Mouse (Mus musculus) forebrain, embryonic 15.5 days (tissue): ENCODE results near the gene Myo15. TPM values are rescaled to one million over a fixed set of nuclear protein-coding genes. Genes with fewer than 3 reads are reported as not detected.
"Not testable (repeated sequence)": the region's sequence is repeated elsewhere in the genome, so short reads cannot be mapped to it uniquely, and the experiment has no call there.

Experiments used
- ATAC-seq: fragments of 200-750 bp; cut with Nextera tagmentation; replicated peaks from 2 replicates; pipeline ENCODE4 v1.8.0; 2017; ENCODE audit warnings: mild to moderate bottlenecking, moderate TSS enrichment, moderate library complexity
- H3K27ac ChIP-seq: fragments of 300-500 bp; sonication (generic); replicated peaks from 2 replicates; pipeline ENCODE4 v1.5.1; 2015; ENCODE audit warnings: mild to moderate bottlenecking, inconsistent platforms
- H3K27me3 ChIP-seq: fragments of 300-500 bp; sonication (generic); 2 replicates; pipeline ENCODE4 v1.6.1; 2015; ENCODE audit warnings: inconsistent platforms
- H3K36me3 ChIP-seq: fragments of 300-500 bp; sonication (generic); 2 replicates; pipeline ENCODE4 v1.6.1; 2015; ENCODE audit warnings: mild to moderate bottlenecking, inconsistent platforms
- H3K4me1 ChIP-seq: fragments of 300-500 bp; sonication (generic); 2 replicates; pipeline ENCODE4 v1.6.1; 2015; ENCODE audit warnings: inconsistent platforms
- H3K4me2 ChIP-seq: fragments of 300-500 bp; sonication (generic); replicated peaks from 2 replicates; pipeline ENCODE4 v1.6.1; 2015; ENCODE audit warnings: mild to moderate bottlenecking, inconsistent platforms
- H3K4me3 ChIP-seq: fragments of 300-500 bp; sonication (generic); 2 replicates; pipeline ENCODE4 v1.5.1; 2015; ENCODE audit warnings: mild to moderate bottlenecking, inconsistent platforms
- H3K9ac ChIP-seq: fragments of 300-500 bp; sonication (generic); replicated peaks from 2 replicates; pipeline ENCODE4 v1.6.1; 2015; ENCODE audit warnings: mild to moderate bottlenecking, inconsistent platforms
- H3K9me3 ChIP-seq: fragments of 300-500 bp; sonication (generic); 2 replicates; pipeline ENCODE4 v1.6.1; 2016; ENCODE audit warnings: inconsistent platforms
- WGBS: fragments of 180-500 bp; shearing (Covaris S2); methylation state at CpG from one replicate; pipeline ENCODE4 v1.1.7; 2015; ENCODE audit warnings: mixed read lengths; 5-methylcytosine and 5-hydroxymethylcytosine counted together
- polyA plus RNA-seq: library from polyadenylated mRNA; unstranded; fragments of >200 nt; fragmentation: Nextera tagmentation; extraction: Ambion mirVana; gene quantifications from 2 replicates; pipeline ENCODE4 v1.2.1, GENCODE M21; 2015

Gene Myo15
- polyA plus RNA-seq, 1 experiment from 2014 or later: not detected

- H3K9ac ChIP-seq: no peak overlapping the region
- H3K4me1 ChIP-seq: no peaks in the 10 kb centered on the region
- H3K27me3 ChIP-seq: no peaks in the 10 kb centered on the region
- no peak overlapping the region for H3K4me3 ChIP-seq
- no peak overlapping the region for H3K27ac ChIP-seq
- no peak; the same call in 1 of the 2 replicates for ATAC-seq
- H3K9me3 ChIP-seq: no peaks in the 10 kb centered on the region
- peaks cover 28% of the 10 kb centered on the region for H3K36me3 ChIP-seq
- no peak overlapping the region for H3K4me2 ChIP-seq
- 7% methylated on average over 3 of the region's 3 CpGs for WGBS
These were observed 90.2 kb downstream of the Myo15 start for GRCm38 (mm10) chr11:60559342-60559741.

GRCm38 (mm10) chr11:60574006-60574405 lies 104.9 kb downstream of the Myo15 start:
- H3K27me3 ChIP-seq, H3K4me1 ChIP-seq, H3K4me3 ChIP-seq, H3K4me2 ChIP-seq, H3K9ac ChIP-seq, H3K27ac ChIP-seq, ATAC-seq, H3K9me3 ChIP-seq, H3K36me3 ChIP-seq: not testable (repeated sequence)
- whole genome bisulfite sequencing: 81% methylated on average over 11 of the region's 12 CpGs

Other genes with a start within 250 kb of the Myo15 start
- gene Srebf1, start 246.8 kb upstream of the Myo15 start, polyA plus RNA-seq: 48.2 and 52.7 TPM in 2 replicates
- 47.9 and 48.7 TPM in 2 replicates for gene Tom1l2, start 116.4 kb upstream of the Myo15 start, polyA plus RNA-seq
- gene Drc3, start 116.0 kb upstream of the Myo15 start, polyA plus RNA-seq: 5.7 and 7.3 TPM in 2 replicates
- gene Gid4, start 52.2 kb upstream of the Myo15 start, polyA plus RNA-seq: 27.0 and 27.8 TPM in 2 replicates
- gene Atpaf2, start 50.9 kb upstream of the Myo15 start, polyA plus RNA-seq: 49.8 and 49.9 TPM in 2 replicates
- 100 and 106 TPM in 2 replicates for gene Drg2, start 14.7 kb upstream of the Myo15 start, polyA plus RNA-seq
- gene Alkbh5, start 67.0 kb downstream of the Myo15 start, polyA plus RNA-seq: 27.5 and 27.9 TPM in 2 replicates
- gene Llgl1, start 230.4 kb downstream of the Myo15 start, polyA plus RNA-seq: 81.5 and 81.8 TPM in 2 replicates